Mouse (Mus musculus) thymus, adult 2 months (tissue): ENCODE data around the gene Galnt10. TPM values are rescaled to one million over a fixed set of nuclear protein-coding genes. Genes with fewer than 3 reads are reported as not detected.
A peak's percentile ranks its signal among the peaks of the same experiment; 100 is the strongest.

Experiments
- DNase-seq: peaks from one replicate; pipeline ENCODE4 v3.0.0; 2021
- H3K27ac ChIP-seq: fragments of 200-500 bp; 2 replicates; pipeline ENCODE4 v1.5.1; 2012; ENCODE audit warnings: low read length, control low read depth; ENCODE audit not compliant: control insufficient read depth, insufficient read depth
- H3K27me3 ChIP-seq: fragments of 200-500 bp; 2 replicates; pipeline ENCODE4 v1.6.1; 2012; ENCODE audit warnings: mild to moderate bottlenecking, low read length, moderate library complexity, mixed read lengths; ENCODE audit not compliant: control insufficient read depth, insufficient read depth
- H3K36me3 ChIP-seq: fragments of 200-500 bp; 2 replicates; pipeline ENCODE4 v1.6.1; 2012; ENCODE audit warnings: mild to moderate bottlenecking, low read length, moderate library complexity; ENCODE audit not compliant: control insufficient read depth, insufficient read depth
- H3K4me1 ChIP-seq: fragments of 200-500 bp; replicated peaks from 2 replicates; pipeline ENCODE4 v1.6.1; 2012; ENCODE audit warnings: low read length; ENCODE audit not compliant: control insufficient read depth, insufficient read depth
- H3K4me3 ChIP-seq: fragments of 200-500 bp; 2 replicates; pipeline ENCODE4 v1.5.1; 2012; ENCODE audit warnings: mild to moderate bottlenecking, low read length, control low read depth, moderate library complexity; ENCODE audit not compliant: control insufficient read depth, insufficient read depth
- CTCF ChIP-seq: fragments of 200-500 bp; IDR thresholded peaks from 2 replicates; pipeline ENCODE4 v1.5.1; 2012; ENCODE audit warnings: mild to moderate bottlenecking, control low read depth, low read length, moderate library complexity, borderline replicate concordance; ENCODE audit not compliant: control insufficient read depth, poor library complexity, insufficient read depth; ENCODE audit errors: extremely low read depth
- POLR2A ChIP-seq: fragments of 200-500 bp; IDR thresholded peaks from 2 replicates; pipeline ENCODE4 v1.6.1; 2012; ENCODE audit warnings: mild to moderate bottlenecking, low read length, control low read depth, moderate library complexity; ENCODE audit not compliant: control insufficient read depth, poor library complexity, insufficient read depth; ENCODE audit errors: extremely low read depth
- WGBS: fragments of 180-500 bp; shearing (Covaris S2); methylation state at CpG from one replicate; pipeline ENCODE4 v1.1.7; 2018; 5-methylcytosine and 5-hydroxymethylcytosine counted together
- polyA plus RNA-seq: library from polyadenylated mRNA; depleted of rRNA; stranded (reverse); fragments of >200 nt; gene quantifications from 2 replicates; pipeline ENCODE4 v1.2.3, GENCODE M21; 2012

Gene Galnt10
- polyA plus RNA-seq, 1 experiment, result 28.0 TPM

GRCm38 (mm10) chr11:57717432-57717831, 72.2 kb downstream of the Galnt10 start:
- no peaks in the 10 kb centered on the region for H3K27me3 ChIP-seq
- peaks cover 5% of the 10 kb centered on the region; the same call in 1 of the 2 replicates for H3K4me1 ChIP-seq
- DNase-seq, result no peak
- no peak overlapping the region for H3K27ac ChIP-seq
- WGBS, result 73% methylated on average over 3 of the region's 3 CpGs
- TF ChIP-seq CTCF (no peak), POLR2A (no peak)
- no peak overlapping the region for H3K4me3 ChIP-seq
- H3K36me3 ChIP-seq, result 0 out of 2 replicates have a peak, but pooled peaks cover 3% of the 10 kb centered on the region

- Histone ChIP-seq H3K27me3 (no peaks in the 10 kb centered on the region), H3K36me3 (0 out of 2 replicates have a peak, but pooled peaks cover 3% of the 10 kb centered on the region), H3K4me3 (no peak overlapping the region), H3K4me1 (peaks cover 5% of the 10 kb centered on the region; the same call in 1 of the 2 replicates), H3K27ac (no peak overlapping the region)
- no peak for DNase-seq
- TF ChIP-seq CTCF, result no peak
- no peak for TF ChIP-seq POLR2A
- WGBS, result 89% methylated on average over 6 of the region's 6 CpGs
Measured at GRCm38 (mm10) chr11:57718081-57718480, 72.8 kb downstream of the Galnt10 start.

GRCm38 (mm10) chr11:57719631-57720030, 74.4 kb downstream of the Galnt10 start:
- no peak for DNase-seq
- TF ChIP-seq CTCF (no peak), POLR2A (no peak)
- Histone ChIP-seq H3K27ac (no peak overlapping the region), H3K27me3 (no peaks in the 10 kb centered on the region), H3K4me3 (no peak overlapping the region), H3K36me3 (peaks cover 3% of the 10 kb centered on the region; the same call in 1 of the 2 replicates), H3K4me1 (peaks cover 5% of the 10 kb centered on the region; the same call in 1 of the 2 replicates)
- 92% methylated on average over 7 of the region's 7 CpGs for WGBS

GRCm38 (mm10) chr11:57720076-57720475, 74.8 kb downstream of the Galnt10 start:
- no peak for DNase-seq
- H3K27me3 ChIP-seq, result no peaks in the 10 kb centered on the region
- H3K4me1 ChIP-seq, result peaks cover 5% of the 10 kb centered on the region; the same call in 1 of the 2 replicates
- H3K27ac ChIP-seq, result no peak overlapping the region
- no peak for TF ChIP-seq CTCF
- H3K36me3 ChIP-seq, result peaks cover 3% of the 10 kb centered on the region; the same call in 1 of the 2 replicates
- 83% methylated on average over 6 of the region's 6 CpGs for WGBS
- no peak overlapping the region for H3K4me3 ChIP-seq

- over 99% methylated on average over 5 of the region's 5 CpGs for WGBS
- DNase-seq, result peak; percentile 8
- H3K36me3 ChIP-seq, result peaks cover 6% of the 10 kb centered on the region; the same call in 1 of the 2 replicates
- H3K27me3 ChIP-seq, result no peaks in the 10 kb centered on the region
- peaks cover 9% of the 10 kb centered on the region for H3K4me1 ChIP-seq
- H3K27ac ChIP-seq, result no peak overlapping the region
- TF ChIP-seq CTCF (no peak), POLR2A (no peak)
- no peak overlapping the region for H3K4me3 ChIP-seq
Measured at GRCm38 (mm10) chr11:57724791-57725463, 79.7 kb downstream of the Galnt10 start.

- DNase-seq, result no peak
- Histone ChIP-seq H3K27ac (no peak overlapping the region), H3K4me1 (peaks cover 9% of the 10 kb centered on the region), H3K4me3 (no peak overlapping the region), H3K36me3 (peaks cover 6% of the 10 kb centered on the region; the same call in 1 of the 2 replicates), H3K27me3 (no peaks in the 10 kb centered on the region)
- WGBS, result 62% methylated on average over 4 of the region's 4 CpGs
- TF ChIP-seq POLR2A (no peak), CTCF (no peak)
Measured at GRCm38 (mm10) chr11:57725926-57726325, 80.7 kb downstream of the Galnt10 start.

DNA sequence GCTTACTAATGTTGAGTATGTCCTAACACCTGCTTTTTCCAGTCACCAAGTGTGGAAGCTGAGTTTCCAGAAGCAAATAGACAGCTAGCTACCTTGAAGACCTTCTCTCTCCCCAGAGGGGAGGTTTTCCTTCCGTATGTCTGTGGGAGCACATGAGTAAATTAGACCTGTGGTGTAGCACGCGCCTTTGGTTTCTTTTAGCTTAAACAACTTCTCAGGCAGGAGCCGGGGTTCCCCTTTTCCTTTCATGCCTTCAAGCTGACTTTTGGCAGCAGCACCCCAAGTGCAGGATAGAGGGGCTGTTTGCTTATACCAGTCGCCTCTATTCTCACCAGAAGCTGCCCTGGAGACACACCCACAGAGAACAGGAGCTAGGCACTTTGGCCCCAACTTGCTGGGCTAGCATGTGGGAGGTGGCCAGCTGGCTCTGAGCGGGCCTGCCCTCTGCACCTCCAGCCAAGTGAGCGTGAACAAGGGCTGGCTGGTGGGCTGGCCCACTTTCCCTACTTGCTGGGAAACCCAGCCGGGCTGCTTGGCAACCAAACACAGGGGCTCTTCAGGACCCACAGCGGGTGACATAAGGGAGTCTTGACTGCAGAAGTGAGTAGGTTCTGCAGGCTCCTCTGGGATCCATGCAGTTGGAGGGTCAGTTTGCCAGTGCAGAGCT, 82.2 kb downstream of the Galnt10 start:
- WGBS, result 41% methylated on average over 9 of the region's 9 CpGs
- DNase-seq, result no peak
- no peak overlapping the region for H3K27ac ChIP-seq

More for the DNA sequence above, 82.2 kb downstream of the Galnt10 start:
- Histone ChIP-seq H3K4me1 (peaks cover 9% of the 10 kb centered on the region), H3K27me3 (no peaks in the 10 kb centered on the region), H3K4me3 (no peak overlapping the region), H3K36me3 (peaks cover 3% of the 10 kb centered on the region; the same call in 1 of the 2 replicates)
- TF ChIP-seq POLR2A (no peak), CTCF (no peak)
